Mouse (Mus musculus): ENCODE measurements around the gene Tbc1d17.
"Not testable (repeated sequence)": the region's sequence is repeated elsewhere in the genome, so short reads cannot be mapped to it uniquely, and the experiment has no call there.

Gene Tbc1d17

DNA sequence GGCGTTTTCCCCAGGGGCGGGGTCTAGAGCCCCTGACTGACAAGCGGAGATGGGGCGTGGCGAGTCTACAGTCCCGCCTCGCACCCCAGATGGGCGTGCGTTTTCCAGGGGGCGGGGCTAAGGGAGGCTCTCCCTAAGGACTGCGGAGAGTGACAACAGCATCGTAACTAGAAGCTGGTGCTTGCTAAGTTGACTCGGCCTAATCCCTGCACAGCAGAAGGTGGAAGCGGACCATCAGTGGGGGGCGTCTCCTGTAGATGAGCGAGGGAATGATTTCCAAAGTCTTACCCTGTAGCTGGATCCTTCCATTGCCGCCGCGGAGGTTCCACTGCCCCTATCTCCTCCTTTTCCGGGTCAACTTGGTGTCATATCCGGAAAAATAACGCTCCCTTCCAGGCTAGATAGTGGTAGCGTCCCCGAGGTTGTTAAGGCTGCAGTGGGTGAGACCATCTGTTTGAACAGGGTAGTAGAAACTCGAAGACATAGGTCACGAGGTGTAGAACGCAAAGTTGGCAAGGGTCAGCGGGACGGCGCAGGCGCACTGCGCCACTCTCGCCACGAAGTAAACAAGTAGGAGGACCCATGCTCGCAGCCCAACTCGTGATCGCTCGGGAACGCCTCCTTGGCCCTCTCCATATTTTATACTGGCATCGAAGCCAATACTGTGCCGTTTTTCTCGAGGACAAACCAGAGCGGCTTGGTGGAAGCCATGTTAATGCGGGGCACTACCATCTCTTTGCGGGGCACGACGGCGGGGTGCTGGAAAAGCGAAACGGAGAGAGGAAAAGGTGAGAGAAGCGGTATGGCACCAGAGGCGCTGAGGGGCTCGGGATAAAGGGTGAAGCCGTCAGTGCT, at the start of gene Tbc1d17, which contains the start of gene Akt1s1:
Gene Tbc1d17, minus strand, starts transcription at position 519 of the 855 bp plus-strand sequence.
Gene Akt1s1, plus strand, starts transcription at position 431 of the 855 bp plus-strand sequence.
- peak; percentile 100 for DNase-seq (ENCODE audit: low read depth, low spot score)

DNA sequence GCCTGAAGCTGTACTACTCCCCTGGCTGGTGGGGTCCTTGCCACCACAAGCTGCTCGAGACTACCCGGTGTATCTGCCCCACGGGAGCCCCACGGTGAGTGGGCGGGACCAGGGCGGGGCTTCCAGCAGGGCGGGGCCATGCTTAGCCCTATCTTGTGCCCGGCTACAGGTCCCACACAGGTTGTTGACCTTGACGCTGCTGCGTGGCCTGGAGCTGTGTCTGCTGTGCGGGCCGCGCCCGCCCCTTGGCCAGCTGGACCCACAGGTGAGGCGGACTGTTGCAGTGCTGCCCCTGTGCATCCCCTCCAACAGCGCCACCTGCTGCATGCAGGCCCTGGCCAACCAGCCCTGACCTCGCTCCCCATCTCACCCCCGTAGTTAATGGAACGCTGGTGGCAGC, 49.7 kb upstream of the Tbc1d17 start:
- DNase-seq (ENCODE audit: low read depth, low spot score), result no peak

DNA sequence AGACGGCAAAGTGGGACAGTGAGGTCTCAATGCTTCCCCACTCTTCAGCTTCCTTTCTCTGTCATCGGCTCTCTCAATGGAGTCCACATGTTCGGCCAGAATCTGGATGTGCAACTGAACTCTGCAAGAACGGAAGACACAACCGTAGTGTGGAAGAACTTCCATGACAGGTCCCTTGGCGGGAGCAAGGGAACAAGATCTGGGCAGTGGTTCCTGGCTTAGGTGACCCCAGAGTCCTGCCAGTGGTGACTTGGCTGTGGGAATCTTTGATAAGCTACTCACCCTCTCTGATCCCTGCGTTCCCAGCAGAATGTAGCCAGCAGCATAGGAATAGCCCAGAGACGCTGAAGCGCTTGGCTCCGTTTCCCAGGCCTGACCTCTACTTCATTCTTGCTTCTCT, 47.6 kb upstream of the Tbc1d17 start:
- no peak for DNase-seq (ENCODE audit: low read depth, low spot score)

DNA sequence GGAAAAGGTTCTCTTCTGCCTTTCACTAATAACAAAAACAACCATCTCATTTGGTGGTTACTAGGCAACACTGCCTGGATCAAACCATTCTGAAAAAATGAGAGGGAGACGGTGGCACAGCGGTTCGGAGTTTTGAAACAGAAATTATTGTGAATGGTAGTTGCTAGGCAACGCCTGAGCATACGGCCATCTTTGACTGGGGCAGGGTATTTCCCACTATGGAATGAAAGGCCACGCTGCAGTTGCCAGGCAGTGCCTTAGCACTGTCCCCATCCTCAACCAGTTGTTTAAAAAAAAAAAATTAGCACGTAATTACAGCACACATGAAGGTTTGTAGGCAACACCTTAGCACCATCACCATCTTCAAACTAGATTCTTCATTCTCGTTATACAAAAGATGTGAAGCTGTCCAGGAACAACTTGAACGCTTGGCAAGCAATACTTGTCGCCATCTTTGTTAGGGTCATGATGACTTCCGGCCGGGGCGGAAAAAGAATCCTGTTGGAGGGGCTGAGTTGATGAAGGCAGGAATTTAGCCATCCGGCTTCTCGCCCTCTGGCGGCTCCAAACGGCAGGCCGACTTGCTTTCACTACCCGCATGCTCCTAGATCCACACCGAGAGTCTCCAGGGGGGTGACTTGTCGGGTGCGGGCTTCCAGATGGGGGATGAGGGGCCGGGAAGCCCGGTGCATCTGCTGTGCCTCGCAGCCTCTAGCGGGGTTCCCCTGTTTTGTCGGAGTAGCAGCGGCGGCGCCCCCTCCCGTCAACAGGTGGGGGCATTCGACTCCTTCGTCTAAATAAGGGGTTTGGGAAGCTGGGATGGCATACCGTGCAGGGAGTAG, 46.9 kb upstream of the Tbc1d17 start, which contains the start of gene Fuz:
Gene Fuz, plus strand, starts transcription at position 487 of the 842 bp plus-strand sequence.
- peak; percentile 91 for DNase-seq (ENCODE audit: low read depth, low spot score)

DNA sequence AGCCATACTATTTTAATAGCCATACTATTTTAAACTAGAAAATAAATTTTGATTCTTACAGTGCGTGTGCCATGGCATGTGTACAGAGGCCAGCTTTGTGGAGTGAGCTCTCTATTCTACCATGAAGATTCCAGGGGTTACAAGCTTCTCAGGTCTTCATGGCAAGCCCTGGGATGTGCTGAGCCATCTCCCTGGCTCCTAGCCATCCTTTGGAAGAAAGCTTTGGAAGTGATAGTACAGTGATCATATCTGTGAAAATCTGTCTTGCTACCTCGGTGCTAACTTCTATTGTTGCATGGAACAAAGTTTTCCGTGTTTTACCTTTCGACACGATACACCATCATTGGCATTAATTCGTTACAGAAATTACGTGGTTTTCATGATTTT, 46.3 kb upstream of the Tbc1d17 start:
- DNase-seq (ENCODE audit: low read depth, low spot score), result no peak

DNA sequence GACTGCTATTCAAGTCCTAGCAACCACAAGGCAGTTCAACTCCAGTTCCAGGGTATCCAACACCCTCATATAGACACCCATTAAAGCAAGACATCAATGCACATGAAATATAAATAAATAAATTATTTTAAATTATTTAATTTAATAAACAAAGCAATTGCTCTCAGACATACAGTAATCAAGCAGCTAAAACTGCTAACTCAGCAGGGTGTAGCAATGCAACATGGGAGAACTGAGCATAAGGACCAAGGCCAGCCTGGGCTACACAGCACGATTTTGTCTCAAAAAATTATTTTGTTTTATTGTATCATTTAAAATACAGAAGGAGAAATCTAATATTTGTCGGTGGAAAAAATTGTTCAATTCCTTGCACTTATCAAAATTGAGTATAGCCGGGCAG, 45.3 kb upstream of the Tbc1d17 start:
- no peak for DNase-seq (ENCODE audit: low read depth, low spot score)

DNA sequence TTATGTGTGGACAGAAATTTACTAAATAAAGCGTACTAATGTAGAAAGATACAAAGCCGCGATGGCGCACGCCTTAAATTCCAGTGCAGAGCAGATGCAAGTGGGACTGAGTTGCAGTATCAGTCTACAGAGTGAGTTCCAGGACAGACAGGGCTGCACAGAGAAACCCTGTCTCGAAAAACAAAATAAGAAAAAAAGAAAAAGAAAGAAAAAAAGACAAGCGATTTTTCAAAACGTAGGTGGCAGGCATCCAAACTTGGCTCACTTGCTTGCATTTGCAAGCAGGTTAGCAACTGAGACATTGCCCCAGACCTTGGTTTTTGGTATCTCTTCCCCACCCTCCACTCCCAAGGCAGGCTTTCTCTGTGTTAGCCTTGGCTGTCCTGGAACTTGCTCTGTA, 44.3 kb upstream of the Tbc1d17 start:
- no peak for DNase-seq (ENCODE audit: low read depth, low spot score)

DNA sequence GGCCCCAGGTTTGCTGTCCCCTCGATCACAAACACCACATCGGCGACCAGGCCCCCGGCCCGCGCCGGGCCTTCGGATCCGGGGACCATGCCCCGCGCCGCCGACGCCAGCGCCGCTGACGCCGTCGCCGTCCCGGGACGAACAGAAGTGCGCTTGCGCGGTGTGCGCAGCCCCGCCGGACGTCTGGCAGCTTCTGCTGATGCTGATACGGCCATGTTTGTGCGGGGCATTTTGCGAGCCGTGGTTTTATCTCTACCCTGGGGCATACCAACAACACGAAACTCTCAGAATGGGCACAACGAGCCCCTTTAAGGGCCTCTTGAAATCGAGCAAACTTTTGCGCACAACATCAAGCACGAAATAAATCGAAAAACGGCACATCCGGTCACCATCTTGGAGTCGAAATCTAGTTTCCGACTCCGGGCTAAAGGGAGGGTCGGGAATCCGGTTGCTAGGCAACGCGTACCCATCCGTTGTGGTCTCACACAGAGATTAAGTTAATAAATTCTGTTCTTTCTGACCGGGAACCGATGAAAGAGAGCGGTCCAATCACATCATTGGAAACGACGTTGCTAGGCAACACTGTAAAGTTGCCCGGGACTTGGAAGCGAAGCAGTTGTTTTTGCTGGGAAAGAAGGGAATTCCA, 43.5 kb upstream of the Tbc1d17 start, which contains the start of gene Med25:
Gene Med25, minus strand, starts transcription at position 437 of the 646 bp plus-strand sequence.
- peak; percentile 94 for DNase-seq (ENCODE audit: low read depth, low spot score)

DNA sequence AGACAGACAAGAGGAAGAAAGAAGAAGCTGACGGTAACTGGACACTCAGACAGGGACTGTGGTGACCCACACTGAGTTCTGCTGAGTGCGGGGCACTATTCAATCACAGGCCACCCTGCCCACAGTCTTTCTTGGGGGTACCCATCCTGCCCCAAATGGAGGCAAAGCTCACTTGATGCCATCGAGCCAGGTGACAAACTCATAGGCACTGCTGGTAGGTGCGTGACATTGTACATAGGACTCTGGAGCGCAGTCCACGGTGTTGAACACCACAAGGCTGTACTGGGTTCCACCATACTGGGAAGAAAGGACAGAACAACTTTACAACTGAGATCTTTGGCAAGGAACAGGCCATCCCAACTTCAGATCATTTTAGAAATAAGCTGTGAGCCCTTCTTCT, 42.7 kb upstream of the Tbc1d17 start:
- DNase-seq (ENCODE audit: low read depth, low spot score), result no peak

DNA sequence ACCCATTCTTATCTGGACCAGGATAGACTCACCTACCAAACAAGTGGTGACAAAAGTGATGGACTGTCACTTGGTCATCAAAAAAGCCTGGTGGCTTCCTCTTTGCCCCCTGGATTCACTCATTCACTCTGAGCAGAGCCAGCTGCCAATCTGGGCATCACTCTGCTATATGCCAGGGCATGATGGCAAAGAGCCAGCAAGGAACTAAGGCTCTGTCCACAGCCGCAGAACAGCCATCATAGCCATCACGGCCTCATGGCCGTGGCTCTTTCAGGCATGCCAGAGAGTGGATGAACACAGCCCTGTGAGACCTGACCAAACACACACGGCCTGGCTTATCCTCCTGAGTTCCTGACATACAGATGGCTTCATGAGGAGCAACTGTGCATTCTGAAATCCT, 41.9 kb upstream of the Tbc1d17 start:
- no peak for DNase-seq (ENCODE audit: low read depth, low spot score)

DNA sequence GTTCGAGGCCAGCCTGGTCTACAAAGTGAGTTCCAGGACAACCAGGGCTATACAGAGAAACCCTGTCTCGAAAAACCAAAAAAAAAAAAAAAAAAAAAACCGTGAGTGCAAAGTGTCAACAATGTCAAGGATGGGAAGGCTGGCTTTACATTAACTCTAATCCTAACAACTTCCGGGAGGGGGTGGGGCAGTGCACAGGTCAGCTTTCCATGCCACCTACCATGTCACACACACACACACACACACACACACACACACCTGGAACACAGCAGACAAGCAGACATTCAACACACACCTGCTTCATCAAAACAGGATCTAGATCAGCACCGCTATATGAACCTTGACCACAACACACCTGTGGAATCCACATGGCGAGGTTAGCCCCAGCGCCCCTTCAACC, 41.3 kb upstream of the Tbc1d17 start:
- DNase-seq (ENCODE audit: low read depth, low spot score), result no peak

DNA sequence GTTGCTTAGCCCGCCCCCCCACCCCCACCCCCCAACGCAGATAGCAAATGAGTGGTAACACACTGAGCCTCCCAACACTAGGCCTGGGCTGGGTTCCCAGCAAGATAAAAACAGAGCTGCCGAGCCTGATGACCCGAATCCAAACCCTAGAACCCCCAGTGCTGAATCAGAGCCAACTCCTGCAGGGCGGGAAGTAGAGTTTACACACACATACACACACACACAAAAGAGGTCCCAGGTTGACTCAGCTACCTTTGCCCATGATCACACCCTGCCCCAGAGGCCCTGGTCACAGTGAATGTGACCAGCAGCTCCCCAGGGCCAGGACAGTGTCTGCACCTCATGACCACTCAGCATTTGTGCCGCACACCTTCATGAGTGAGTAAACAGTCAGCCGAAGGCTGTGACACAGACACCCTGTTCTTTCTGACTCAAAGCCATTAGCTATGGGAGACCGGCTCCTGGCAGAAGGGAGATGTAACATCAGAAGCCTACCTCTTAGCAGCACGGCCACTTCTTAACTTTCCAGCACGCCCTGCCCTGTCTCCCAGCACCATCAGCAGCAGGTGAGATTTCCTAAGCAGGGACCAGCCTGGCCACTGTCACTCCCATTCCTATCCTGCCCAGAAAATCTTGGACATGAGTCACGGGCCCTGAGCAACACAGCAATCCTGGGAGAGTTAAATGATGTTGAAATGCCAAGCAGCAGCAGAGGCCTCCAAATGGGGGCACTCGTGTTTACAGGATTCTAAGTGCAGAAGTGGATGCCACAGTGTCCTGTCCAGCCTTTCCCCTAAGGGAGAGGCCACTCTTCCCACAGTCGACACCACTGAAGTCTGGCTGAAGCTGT, 39.6 kb upstream of the Tbc1d17 start:
- no peak for DNase-seq (ENCODE audit: low read depth, low spot score)

DNA sequence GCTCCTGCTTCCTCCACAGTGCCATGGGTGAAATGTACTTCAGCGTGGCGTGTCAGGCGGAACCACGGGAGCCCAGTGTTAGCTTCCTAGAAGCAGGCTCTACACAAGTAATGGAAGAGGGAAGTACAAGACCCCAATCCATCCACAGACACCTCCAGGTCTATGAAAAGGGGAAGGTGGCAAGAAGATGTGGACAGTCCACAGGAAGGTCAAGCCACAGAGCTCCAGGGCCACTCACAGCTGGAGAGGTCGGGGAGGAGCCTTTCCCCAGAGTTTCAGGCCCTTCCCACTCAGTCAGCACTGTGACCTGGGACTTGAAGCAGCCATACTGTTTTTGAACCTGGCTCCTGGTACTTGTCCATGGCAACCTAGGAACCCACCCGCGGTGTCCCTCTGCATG, 38.1 kb upstream of the Tbc1d17 start:
- no peak for DNase-seq (ENCODE audit: low read depth, low spot score)

DNA sequence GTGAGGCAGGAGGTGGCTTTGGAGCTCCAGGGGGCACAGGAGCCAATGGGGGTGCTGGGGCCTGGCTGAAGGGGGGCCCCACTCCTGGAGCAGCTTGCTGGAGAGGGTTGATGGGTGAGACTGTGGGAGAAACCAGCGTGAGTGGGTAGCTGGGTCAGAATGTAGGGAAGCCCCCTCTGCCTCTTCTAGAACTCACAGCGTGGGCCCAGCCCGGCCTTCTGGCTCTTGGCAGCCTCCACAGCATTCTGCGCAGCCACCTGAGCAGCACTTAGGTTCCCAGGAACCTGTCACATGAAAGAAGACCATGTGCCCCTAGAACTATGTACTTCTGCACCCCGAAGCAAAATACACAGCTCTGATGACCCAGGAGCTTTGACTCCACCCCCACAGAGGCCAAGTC, 35.8 kb upstream of the Tbc1d17 start:
- no peak for DNase-seq (ENCODE audit: low read depth, low spot score)

DNA sequence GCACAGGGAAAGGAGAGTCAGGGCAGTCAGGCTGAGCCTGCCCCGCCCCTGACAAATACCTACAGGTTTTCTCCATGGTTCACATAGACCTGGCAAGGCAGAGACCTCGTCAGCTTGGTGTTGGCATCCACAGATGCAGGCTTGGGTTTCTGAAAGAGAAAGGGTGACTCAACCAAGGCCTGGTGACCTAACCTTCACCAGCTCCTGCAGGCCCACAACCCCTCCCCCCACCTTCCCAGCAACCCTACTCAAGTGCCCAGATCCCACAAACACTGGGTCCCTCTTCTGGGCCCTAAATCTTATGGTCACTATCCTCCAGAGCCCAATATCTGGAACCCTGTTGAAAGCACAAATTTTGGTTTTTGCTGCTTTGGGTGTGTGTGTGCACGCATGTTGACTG, 34.2 kb upstream of the Tbc1d17 start:
- no peak for DNase-seq (ENCODE audit: low read depth, low spot score)

DNA sequence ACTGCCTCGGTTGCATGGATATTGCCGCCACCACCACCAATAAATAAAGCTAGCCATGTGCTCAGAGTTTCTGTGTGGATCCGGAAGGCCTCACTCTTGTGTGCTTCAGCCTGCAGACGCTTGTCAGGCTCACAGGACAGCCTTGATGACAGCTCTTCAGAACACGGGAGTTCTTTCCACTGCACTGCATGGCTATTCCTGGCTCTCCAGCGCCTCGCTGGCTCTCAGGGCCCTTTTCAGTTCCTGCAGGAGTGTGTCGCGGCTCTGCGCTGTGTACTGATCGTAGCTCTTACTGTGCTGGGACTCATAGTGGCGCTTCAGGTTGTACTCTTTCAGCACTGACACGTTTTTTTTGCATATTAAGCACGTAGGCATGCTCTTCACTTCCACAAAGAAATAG, 29.0 kb upstream of the Tbc1d17 start:
- DNase-seq (ENCODE audit: low read depth, low spot score), result no peak

DNA sequence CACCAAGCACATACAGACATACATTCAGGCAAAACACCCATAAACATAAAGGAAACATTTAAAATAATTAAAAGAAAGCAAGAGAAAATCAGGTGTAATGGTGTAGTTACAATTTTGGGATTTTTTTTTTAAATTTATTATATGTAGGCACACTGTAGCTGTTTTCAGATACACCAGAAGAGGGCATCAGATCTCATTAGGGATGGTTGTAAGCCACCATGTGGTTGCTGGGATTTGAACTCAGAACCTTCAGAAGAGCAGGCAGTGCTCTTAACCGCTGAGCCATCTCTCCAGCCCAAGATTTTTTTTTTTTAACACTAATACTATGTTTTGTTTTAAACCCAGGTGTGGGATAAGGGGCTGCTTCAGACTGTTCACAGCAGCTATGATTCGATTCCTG, 22.9 kb upstream of the Tbc1d17 start:
- DNase-seq (ENCODE audit: low read depth, low spot score), result not testable (repeated sequence)

DNA sequence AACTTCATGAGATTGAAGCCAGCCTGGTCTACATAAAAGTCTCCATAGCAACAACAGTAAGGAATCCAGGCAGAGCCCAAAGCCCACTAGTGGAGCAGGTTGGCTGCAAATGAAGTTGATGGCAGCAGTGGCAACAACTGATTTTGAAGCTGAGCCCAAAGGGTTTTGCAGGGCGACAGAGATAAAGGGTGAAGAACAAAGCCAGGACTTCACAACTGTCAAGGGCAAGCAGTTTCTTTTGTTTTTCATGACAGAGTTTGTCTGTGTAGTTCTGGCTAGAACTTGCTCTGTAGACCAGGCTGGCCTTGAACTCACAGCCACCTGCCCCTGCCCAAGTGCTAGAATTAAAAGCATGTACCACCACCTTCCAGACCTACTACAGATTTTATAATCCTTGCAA, 22.3 kb upstream of the Tbc1d17 start:
- no peak for DNase-seq (ENCODE audit: low read depth, low spot score)

DNA sequence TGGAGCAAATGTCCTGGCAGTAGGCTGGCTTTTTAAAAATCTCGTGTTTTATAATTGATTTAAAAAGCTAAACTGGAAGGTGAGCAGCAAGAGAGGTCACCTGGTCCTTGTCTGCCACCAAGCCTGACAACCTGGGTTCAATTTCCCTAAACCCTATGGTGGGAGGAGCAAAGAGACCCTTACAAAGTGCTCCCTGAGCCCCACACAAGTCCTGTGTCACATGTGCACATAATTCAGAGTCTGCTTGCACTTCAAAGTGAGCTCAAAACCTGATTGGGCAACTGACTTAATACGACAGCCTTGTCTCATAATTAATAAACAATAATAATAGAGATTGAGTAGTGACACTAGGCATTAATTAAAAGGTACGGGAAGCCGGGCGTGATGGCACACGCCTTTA, 21.7 kb upstream of the Tbc1d17 start:
- no peak for DNase-seq (ENCODE audit: low read depth, low spot score)

DNA sequence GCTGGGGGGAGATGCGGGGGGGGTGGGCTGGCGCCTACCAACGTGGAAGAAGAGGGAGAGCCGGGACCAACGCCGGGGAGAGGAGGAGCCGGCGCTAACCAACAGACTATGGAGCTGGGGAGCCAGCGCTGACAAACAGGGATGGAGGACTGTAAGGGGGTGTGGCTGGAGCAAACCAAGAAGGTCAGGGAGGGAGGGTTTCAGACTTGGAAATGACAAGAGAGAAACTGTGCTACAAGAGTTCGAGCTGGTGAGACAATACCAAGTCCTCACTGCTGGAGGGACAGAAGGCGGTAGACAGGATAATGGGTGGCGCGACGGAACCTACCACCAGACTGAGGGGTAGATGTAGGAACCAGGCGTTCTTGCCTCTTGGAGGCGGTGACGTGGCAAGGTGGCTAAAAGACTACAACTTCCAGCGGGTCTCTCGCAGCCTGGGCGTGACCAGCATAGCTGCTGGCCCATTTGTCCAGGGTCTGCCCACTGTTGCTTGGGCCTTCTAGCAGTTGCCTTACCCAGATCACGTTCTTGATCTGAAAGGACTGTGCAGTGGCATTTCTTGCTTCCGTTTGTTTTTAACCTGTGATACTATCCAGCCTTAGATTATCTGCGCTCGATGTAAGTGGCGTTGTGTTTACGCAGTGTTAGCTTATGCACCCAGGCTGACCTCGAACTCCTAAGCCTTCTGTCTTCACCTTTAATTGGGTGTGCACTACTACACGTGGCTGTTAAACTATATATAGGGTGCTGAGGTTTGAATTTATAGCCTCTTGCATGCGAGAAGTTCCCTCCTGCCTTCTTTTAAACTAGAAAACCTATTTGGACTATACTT, 21.0 kb upstream of the Tbc1d17 start, which contains the start of gene Ptov1:
Gene Ptov1, minus strand, starts transcription at position 92 of the 832 bp plus-strand sequence.
- DNase-seq (ENCODE audit: low read depth, low spot score), result peak; percentile 95
